Mouse (Mus musculus) forebrain, postnatal 0 days (tissue): ENCODE measurements around the gene Arrb1. TPM values are rescaled to one million over a fixed set of nuclear protein-coding genes. Genes with fewer than 3 reads are reported as not detected.
A peak's percentile ranks its signal among the peaks of the same experiment; 100 is the strongest.

Experiments used
- ATAC-seq: fragments of 200-750 bp; cut with Nextera tagmentation; 2 replicates; pipeline ENCODE4 v1.8.0; 2017; ENCODE audit warnings: mild to moderate bottlenecking, moderate library complexity
- DNase-seq: peaks from one replicate; pipeline ENCODE4 v3.0.0-alpha.2; 2015
- H3K27ac ChIP-seq: fragments of 300-500 bp; sonication (generic); 2 replicates; pipeline ENCODE4 v1.5.1; 2014; ENCODE audit warnings: low read depth, mild to moderate bottlenecking, antibody characterized with exemption, low read length, moderate library complexity, mixed read lengths
- H3K27me3 ChIP-seq: fragments of 300-500 bp; sonication (generic); 2 replicates; pipeline ENCODE4 v1.6.1; 2014; ENCODE audit warnings: mild to moderate bottlenecking, low read length, mixed read lengths; ENCODE audit not compliant: insufficient read depth
- H3K36me3 ChIP-seq: fragments of 300-500 bp; sonication (generic); 2 replicates; pipeline ENCODE4 v1.6.1; 2014; ENCODE audit warnings: mild to moderate bottlenecking, moderate library complexity; ENCODE audit not compliant: insufficient read depth
- H3K4me1 ChIP-seq: fragments of 300-500 bp; sonication (generic); 2 replicates; pipeline ENCODE4 v1.6.1; 2014; ENCODE audit warnings: antibody characterized with exemption; ENCODE audit not compliant: insufficient read depth
- H3K4me2 ChIP-seq: fragments of 300-500 bp; sonication (generic); 2 replicates; pipeline ENCODE4 v1.6.1; 2014; ENCODE audit warnings: low read depth, mild to moderate bottlenecking, moderate library complexity
- H3K4me3 ChIP-seq: fragments of 300-500 bp; sonication (generic); 2 replicates; pipeline ENCODE4 v1.5.1; 2014; ENCODE audit warnings: low read depth, low read length, mixed read lengths
- H3K9ac ChIP-seq: fragments of 300-500 bp; sonication (generic); 2 replicates; pipeline ENCODE4 v1.6.1; 2014; ENCODE audit warnings: mild to moderate bottlenecking
- H3K9me3 ChIP-seq: fragments of 300-500 bp; sonication (generic); 2 replicates; pipeline ENCODE4 v1.6.1; 2016; ENCODE audit warnings: low read length
- CTCF ChIP-seq: sonication (generic); IDR thresholded peaks from 2 replicates; pipeline ENCODE4 v1.5.1; 2016; ENCODE audit warnings: antibody characterized with exemption, control low read depth, low read depth
- WGBS: fragments of 180-500 bp; shearing (Covaris S2); extraction: QIAGEN DNeasy Blood & Tissue Kit; methylation state at CpG from one replicate; pipeline ENCODE4 v1.1.7; 2014; 5-methylcytosine and 5-hydroxymethylcytosine counted together
- microRNA counts: library from miRNA; unstranded; fragments of <30 nt; microRNA quantifications from one replicate; lab custom pipeline; 2015
- microRNA-seq, 2 experiments: library from miRNA; unstranded; fragments of <30 nt; microRNA quantifications; one replicate each; pipeline ENCODE4; 2016
- polyA plus RNA-seq: library from polyadenylated mRNA; unstranded; fragments of >200 nt; fragmentation: Nextera tagmentation; extraction: Ambion mirVana; gene quantifications from 2 replicates; pipeline ENCODE4 v1.2.1, GENCODE M21; 2015
- total RNA-seq: library from RNA; depleted of rRNA; stranded (reverse); fragments of >200 nt; gene quantifications from 2 replicates; pipeline ENCODE4 v1.2.3, GENCODE M21; 2014; rRNA removed

Gene Arrb1
- total and polyA plus RNA-seq, 2 experiments from 2014 or later, result 13.0 to 102 TPM

DNA sequence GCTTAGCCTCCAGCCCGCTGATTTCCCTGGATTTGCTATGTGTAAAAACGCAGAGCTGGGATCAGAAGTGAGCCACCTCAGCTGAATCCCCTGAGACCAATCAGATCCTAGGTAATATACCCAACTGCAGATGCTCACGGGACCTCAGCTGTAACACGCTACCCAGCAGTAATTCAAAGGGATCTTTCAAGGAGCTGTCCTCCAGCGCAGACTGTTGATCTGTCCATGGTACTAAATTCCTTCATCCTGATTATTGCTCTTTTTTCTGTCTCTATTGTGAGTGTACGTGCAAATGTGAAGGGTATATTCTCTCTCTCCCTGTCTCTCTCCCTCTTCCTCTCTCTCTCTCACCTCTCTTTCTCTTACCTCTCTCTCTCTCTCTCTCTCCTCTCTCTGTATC lies 97.0 kb downstream of the Arrb1 start:
- Histone ChIP-seq H3K36me3 (no peaks in the 10 kb centered on the region), H3K9ac (no peak overlapping the region), H3K27me3 (peaks cover 11% of the 10 kb centered on the region; the same call in 1 of the 2 replicates), H3K9me3 (no peaks in the 10 kb centered on the region), H3K4me2 (no peak overlapping the region), H3K4me1 (no peaks in the 10 kb centered on the region), H3K4me3 (no peak overlapping the region), H3K27ac (no peak overlapping the region)
- DNase-seq, result no peak
- no peak for TF ChIP-seq CTCF
- ATAC-seq, result no peak
- 12% methylated on average over 6 of the region's 6 CpGs for WGBS

GRCm38 (mm10) chr7:99633966-99634665 lies 98.8 kb downstream of the Arrb1 start:
- WGBS, result 82% methylated on average over 8 of the region's 8 CpGs
- Histone ChIP-seq H3K36me3 (no peaks in the 10 kb centered on the region), H3K4me1 (no peaks in the 10 kb centered on the region), H3K9ac (no peak overlapping the region), H3K27ac (no peak overlapping the region), H3K4me2 (no peak overlapping the region), H3K27me3 (0 out of 2 replicates have a peak, but pooled peaks cover 4% of the 10 kb centered on the region), H3K4me3 (no peak overlapping the region), H3K9me3 (no peaks in the 10 kb centered on the region)
- ATAC-seq (no peak), DNase-seq (no peak)
- TF ChIP-seq CTCF, result no peak

- WGBS, result 36% methylated on average over 4 of the region's 4 CpGs
- no peak for TF ChIP-seq CTCF
- no peak overlapping the region for H3K4me3 ChIP-seq
- no peaks in the 10 kb centered on the region for H3K9me3 ChIP-seq
- no peaks in the 10 kb centered on the region for H3K36me3 ChIP-seq
- H3K9ac ChIP-seq, result no peak overlapping the region
- ATAC-seq (no peak), DNase-seq (no peak)
- no peaks in the 10 kb centered on the region for H3K4me1 ChIP-seq
- H3K27me3 ChIP-seq, result no peaks in the 10 kb centered on the region
- H3K27ac ChIP-seq, result no peak overlapping the region
- H3K4me2 ChIP-seq, result no peak overlapping the region
These were observed 106.0 kb downstream of the Arrb1 start for GRCm38 (mm10) chr7:99641245-99641644.

GRCm38 (mm10) chr7:99642078-99642477 lies 106.8 kb downstream of the Arrb1 start:
- ATAC-seq, result no peak
- Histone ChIP-seq H3K4me1 (no peaks in the 10 kb centered on the region), H3K9me3 (no peaks in the 10 kb centered on the region), H3K36me3 (no peaks in the 10 kb centered on the region), H3K27ac (no peak overlapping the region), H3K4me2 (no peak overlapping the region), H3K27me3 (no peaks in the 10 kb centered on the region), H3K9ac (no peak overlapping the region), H3K4me3 (no peak overlapping the region)
- DNase-seq, result no peak
- WGBS, result 49% methylated on average over 3 of the region's 3 CpGs
- TF ChIP-seq CTCF, result no peak

DNA sequence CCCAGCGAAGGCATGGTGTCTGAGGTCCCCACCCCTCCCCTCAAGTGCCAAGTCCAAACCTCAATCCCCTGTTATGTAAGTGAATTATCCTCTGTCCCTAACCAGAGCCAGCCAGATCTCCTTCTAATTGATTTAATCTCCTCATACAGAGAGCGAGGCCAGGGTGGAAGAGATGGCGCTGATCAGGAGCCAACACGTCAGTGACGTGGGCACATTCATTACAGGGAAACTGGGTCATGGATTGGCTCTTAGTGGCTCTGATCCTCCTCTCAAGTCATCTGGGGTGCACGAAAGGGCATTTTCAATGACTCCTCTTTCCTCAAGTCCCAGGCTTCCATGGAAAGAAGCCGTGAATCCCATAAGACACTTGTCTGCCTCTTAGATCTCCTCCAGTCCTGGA lies 109.4 kb downstream of the Arrb1 start:
- no peak for TF ChIP-seq CTCF
- Histone ChIP-seq H3K4me2 (no peak overlapping the region), H3K4me1 (no peaks in the 10 kb centered on the region), H3K9me3 (no peaks in the 10 kb centered on the region), H3K27me3 (no peaks in the 10 kb centered on the region), H3K36me3 (no peaks in the 10 kb centered on the region), H3K9ac (no peak overlapping the region), H3K27ac (no peak overlapping the region), H3K4me3 (no peak overlapping the region)
- DNase-seq, result no peak
- WGBS, result 74% methylated on average over 7 of the region's 7 CpGs
- ATAC-seq, result no peak

DNA sequence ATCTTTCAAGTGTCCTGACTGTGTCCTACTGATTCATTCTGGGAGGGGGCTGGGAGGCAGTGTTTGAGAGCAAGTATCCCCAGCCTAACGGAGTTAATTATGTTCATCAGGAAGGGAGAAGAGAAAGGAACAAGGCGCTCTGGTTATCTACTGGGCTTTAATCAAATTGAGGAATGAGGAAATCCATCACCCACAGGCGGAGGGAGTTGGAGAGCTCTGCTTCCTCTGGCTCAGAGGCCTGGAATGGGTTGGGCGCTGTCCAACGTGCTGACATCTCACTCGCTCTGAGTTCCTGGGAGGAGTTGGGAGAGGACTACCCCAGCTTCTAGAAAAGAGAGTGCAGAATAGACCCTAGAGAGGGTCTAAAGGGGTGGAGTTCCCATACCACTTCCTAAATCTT lies 113.4 kb downstream of the Arrb1 start:
- DNase-seq, result peak; percentile 35
- H3K36me3 ChIP-seq, result no peaks in the 10 kb centered on the region
- H3K4me3 ChIP-seq, result no peak overlapping the region
- no peak overlapping the region for H3K4me2 ChIP-seq
- no peaks in the 10 kb centered on the region for H3K27me3 ChIP-seq
- no peak for ATAC-seq
- no peak overlapping the region for H3K27ac ChIP-seq
- TF ChIP-seq CTCF, result no peak
- H3K9me3 ChIP-seq, result no peaks in the 10 kb centered on the region
- H3K4me1 ChIP-seq, result no peaks in the 10 kb centered on the region
- no peak overlapping the region for H3K9ac ChIP-seq
- 11% methylated on average over 6 of the region's 6 CpGs for WGBS

DNA sequence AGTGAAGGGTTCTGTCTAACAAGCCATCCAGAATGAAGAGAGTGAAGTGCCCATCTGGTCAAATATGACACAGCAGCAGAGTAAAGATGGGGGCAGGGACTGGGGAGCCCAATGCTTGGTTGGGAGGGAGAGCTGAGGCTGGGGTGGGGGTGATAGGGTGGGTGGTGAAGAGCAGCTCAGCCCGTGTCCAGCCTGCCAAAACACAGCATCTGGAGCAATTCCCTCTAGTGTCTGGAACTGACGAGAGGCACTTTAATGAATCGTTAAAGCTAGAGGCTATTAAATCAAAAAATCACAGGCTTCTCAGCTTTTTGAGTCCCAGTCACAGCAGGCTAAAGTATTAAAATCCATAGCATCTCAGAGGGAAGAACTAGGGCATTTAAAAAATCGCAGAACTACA lies 114.3 kb downstream of the Arrb1 start:
- H3K4me3 ChIP-seq, result no peak overlapping the region
- TF ChIP-seq CTCF, result no peak
- no peaks in the 10 kb centered on the region for H3K4me1 ChIP-seq
- no peak overlapping the region for H3K9ac ChIP-seq
- DNase-seq, result no peak
- peak; percentile 34; the same call in 1 of the 2 replicates for ATAC-seq
- 21% methylated on average over 4 of the region's 4 CpGs for WGBS
- H3K36me3 ChIP-seq, result no peaks in the 10 kb centered on the region
- H3K4me2 ChIP-seq, result no peak overlapping the region
- H3K9me3 ChIP-seq, result no peaks in the 10 kb centered on the region
- no peak overlapping the region for H3K27ac ChIP-seq
- no peaks in the 10 kb centered on the region for H3K27me3 ChIP-seq

DNA sequence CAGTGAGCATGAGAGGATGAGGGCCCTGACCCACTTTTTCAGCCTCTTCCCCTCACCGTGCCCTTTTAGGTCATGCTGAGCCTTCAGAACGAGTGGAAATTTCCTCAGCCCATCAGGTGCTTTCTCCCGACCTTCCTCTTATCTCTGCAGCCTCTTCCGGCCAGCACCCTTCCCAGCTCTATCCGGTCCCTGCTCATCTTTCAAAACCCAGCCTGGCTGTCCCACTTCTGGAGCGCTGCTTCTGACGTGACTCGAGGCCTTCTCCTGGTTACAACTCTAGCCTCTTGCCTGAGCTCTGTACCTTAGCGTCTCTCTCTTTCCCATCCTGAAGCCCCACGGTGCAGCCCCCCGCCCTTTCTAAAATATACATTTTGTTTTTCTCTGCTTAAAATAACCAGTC lies 119.0 kb downstream of the Arrb1 start:
- DNase-seq, result no peak
- Histone ChIP-seq H3K27ac (no peak overlapping the region), H3K9ac (no peak overlapping the region), H3K9me3 (no peaks in the 10 kb centered on the region), H3K36me3 (no peaks in the 10 kb centered on the region), H3K4me3 (no peak overlapping the region), H3K27me3 (no peaks in the 10 kb centered on the region), H3K4me1 (no peaks in the 10 kb centered on the region), H3K4me2 (no peak overlapping the region)
- ATAC-seq, result no peak
- TF ChIP-seq CTCF, result no peak
- WGBS, result 86% methylated on average over 11 of the region's 11 CpGs

MicroRNAs within 50 kb of the gene (microRNA counts, 519-probe panel; counts per million panel counts)
- microRNA mmu-miR-326 (lab: Ali Mortazavi, UCI), result 4,417 counts per million, percentile 57 among the panel's probes with 10 or more counts

Small RNA genes lying within 50 kb of the gene (microRNA-seq; reads per million reads assigned to microRNA genes)
- 73.0 to 170 reads per million in 2 experiments for gene Mir326

Other genes starting within 250 kb of the Arrb1 start
- gene Serpinh1, start 182.2 kb upstream of the Arrb1 start, total RNA-seq, result 127 and 160 TPM in 2 replicates
- 117 and 121 TPM in 2 replicates for gene Serpinh1, start 182.2 kb upstream of the Arrb1 start, polyA plus RNA-seq
- gene Gdpd5, start 154.1 kb upstream of the Arrb1 start, total RNA-seq, result 36.2 and 41.2 TPM in 2 replicates
- gene Gdpd5, start 154.1 kb upstream of the Arrb1 start, polyA plus RNA-seq, result 30.9 and 38.2 TPM in 2 replicates
- gene Klhl35, start 69.5 kb upstream of the Arrb1 start, total RNA-seq, result 3.8 and 4.5 TPM in 2 replicates
- gene Klhl35, start 69.5 kb upstream of the Arrb1 start, polyA plus RNA-seq, result 3.1 and 3.4 TPM in 2 replicates
- 1,114 and 1,634 TPM in 2 replicates for gene Rps3, start 51.7 kb upstream of the Arrb1 start, total RNA-seq
- gene Rps3, start 51.7 kb upstream of the Arrb1 start, polyA plus RNA-seq, result 543 and 688 TPM in 2 replicates
- gene Tpbgl, start 91.6 kb downstream of the Arrb1 start, total RNA-seq, result 0.86 and 1.5 TPM in 2 replicates
- 1.8 and 2.1 TPM in 2 replicates for gene Tpbgl, start 91.6 kb downstream of the Arrb1 start, polyA plus RNA-seq
- gene Slco2b1, start 175.9 kb downstream of the Arrb1 start, total RNA-seq, result 10.8 and 10.9 TPM in 2 replicates
- gene Slco2b1, start 175.9 kb downstream of the Arrb1 start, polyA plus RNA-seq, result 5.9 and 6.7 TPM in 2 replicates
- gene Olfr520, start 194.8 kb downstream of the Arrb1 start, total RNA-seq, result not detected in 2 replicates
- not detected in 2 replicates for gene Olfr520, start 194.8 kb downstream of the Arrb1 start, polyA plus RNA-seq
- not detected in 2 replicates for gene Olfr521, start 228.0 kb downstream of the Arrb1 start, total RNA-seq
- gene Olfr521, start 228.0 kb downstream of the Arrb1 start, polyA plus RNA-seq, result not detected in 2 replicates